Mouse (Mus musculus): ENCODE results near the gene Serpinb2. TPM values are rescaled to one million over a fixed set of nuclear protein-coding genes. Genes with fewer than 3 reads are reported as not detected.

Gene Serpinb2
- polyA plus RNA-seq, 1 experiment, result 0.64 TPM

DNA sequence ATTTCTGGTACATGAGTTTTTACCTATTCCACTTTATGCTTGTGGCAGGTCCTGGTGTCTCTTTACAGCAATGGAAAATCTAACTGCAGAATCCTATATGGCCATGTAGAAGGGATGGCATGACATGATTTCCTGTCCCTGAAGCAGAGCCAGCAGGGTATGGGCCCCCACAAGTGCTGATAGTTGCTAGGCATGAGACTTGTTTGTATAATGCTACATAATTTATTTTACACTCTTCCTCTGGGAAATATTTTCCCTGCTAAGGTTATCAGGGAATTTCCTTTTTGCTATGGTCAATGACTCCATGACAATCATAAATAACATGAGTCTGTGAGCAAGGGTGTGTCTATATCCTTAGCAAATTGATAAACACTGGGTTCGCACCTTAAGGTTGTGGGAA lies 66.3 kb downstream of the Serpinb2 start:
- H3K4me3 ChIP-seq (ENCODE audit: extremely low read depth, insufficient read depth, insufficient read length), result no peak overlapping the region
- 86% methylated on average over 1 of the region's 1 CpGs for WGBS
- no peak overlapping the region for H3K27ac ChIP-seq (ENCODE audit: insufficient read depth, low read length)
- DNase-seq (ENCODE audit: low read depth in 1 of 2, low spot score in 2 of 2), result no peak
- TF ChIP-seq POLR2A (IDR thresholded peaks at IDR 0.05; ENCODE audit: low read depth, low read length) (no peak), CTCF (IDR thresholded peaks at IDR 0.05; ENCODE audit: extremely low read depth, insufficient read depth, insufficient read length, insufficient replicate concordance) (no peak)
- no peaks in the 10 kb centered on the region for H3K27me3 ChIP-seq (ENCODE audit: control insufficient read depth, insufficient read depth, low read length)
- no peaks in the 10 kb centered on the region for H3K36me3 ChIP-seq (ENCODE audit: control insufficient read depth, insufficient read depth, low read length)
- no peaks in the 10 kb centered on the region for H3K4me1 ChIP-seq (ENCODE audit: control insufficient read depth, insufficient read depth, insufficient read length)

GRCm38 (mm10) chr1:107581220-107581619 lies 70.0 kb downstream of the Serpinb2 start:
- DNase-seq (ENCODE audit: low read depth in 1 of 2, low spot score in 2 of 2), result no peak
- Histone ChIP-seq H3K4me1 (ENCODE audit: control insufficient read depth, insufficient read depth, insufficient read length) (no peaks in the 10 kb centered on the region; the same call in 1 of the 2 replicates), H3K36me3 (ENCODE audit: control insufficient read depth, insufficient read depth, low read length) (no peaks in the 10 kb centered on the region), H3K27ac (ENCODE audit: insufficient read depth, low read length) (no peak overlapping the region), H3K27me3 (ENCODE audit: control insufficient read depth, insufficient read depth, low read length) (no peaks in the 10 kb centered on the region), H3K4me3 (ENCODE audit: extremely low read depth, insufficient read depth, insufficient read length) (no peak overlapping the region)
- 25% methylated on average over 1 of the region's 1 CpGs for WGBS
- TF ChIP-seq CTCF (IDR thresholded peaks at IDR 0.05; ENCODE audit: extremely low read depth, insufficient read depth, insufficient read length, insufficient replicate concordance) (no peak), POLR2A (IDR thresholded peaks at IDR 0.05; ENCODE audit: low read depth, low read length) (no peak)

- Histone ChIP-seq H3K4me1 (ENCODE audit: control insufficient read depth, insufficient read depth, insufficient read length) (no peaks in the 10 kb centered on the region; the same call in 1 of the 2 replicates), H3K27me3 (ENCODE audit: control insufficient read depth, insufficient read depth, low read length) (no peaks in the 10 kb centered on the region), H3K27ac (ENCODE audit: insufficient read depth, low read length) (no peak overlapping the region), H3K4me3 (ENCODE audit: extremely low read depth, insufficient read depth, insufficient read length) (no peak overlapping the region), H3K36me3 (ENCODE audit: control insufficient read depth, insufficient read depth, low read length) (no peaks in the 10 kb centered on the region)
- DNase-seq (ENCODE audit: low read depth in 1 of 2, low spot score in 2 of 2), result no peak
- no peak for TF ChIP-seq CTCF (IDR thresholded peaks at IDR 0.05; ENCODE audit: extremely low read depth, insufficient read depth, insufficient read length, insufficient replicate concordance)
- no peak for TF ChIP-seq POLR2A (IDR thresholded peaks at IDR 0.05; ENCODE audit: low read depth, low read length)
Measured at GRCm38 (mm10) chr1:107582900-107583299, 71.7 kb downstream of the Serpinb2 start.

DNA sequence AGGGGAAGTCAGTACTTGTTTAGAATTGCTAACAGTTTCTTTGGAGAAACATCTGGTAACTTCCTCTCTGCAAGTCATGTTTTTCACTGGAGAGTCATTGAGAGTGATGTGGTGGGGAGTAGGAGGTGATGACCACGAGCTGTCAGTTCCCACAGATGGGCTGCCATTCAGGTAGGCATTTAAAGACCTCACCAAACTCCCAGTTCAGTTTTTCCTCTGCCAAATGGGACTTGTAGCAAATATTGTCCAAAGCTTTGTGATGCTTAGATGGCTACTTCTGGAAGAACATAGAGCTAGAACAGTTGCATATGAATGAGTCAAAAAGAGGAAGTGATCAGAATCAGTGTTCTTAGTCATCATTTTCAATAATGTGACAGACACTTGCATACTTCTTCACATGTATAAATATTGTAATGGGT lies 72.7 kb downstream of the Serpinb2 start:
- Histone ChIP-seq H3K4me3 (ENCODE audit: extremely low read depth, insufficient read depth, insufficient read length) (no peak overlapping the region), H3K27me3 (ENCODE audit: control insufficient read depth, insufficient read depth, low read length) (no peaks in the 10 kb centered on the region), H3K27ac (ENCODE audit: insufficient read depth, low read length) (no peak overlapping the region), H3K36me3 (ENCODE audit: control insufficient read depth, insufficient read depth, low read length) (no peaks in the 10 kb centered on the region), H3K4me1 (ENCODE audit: control insufficient read depth, insufficient read depth, insufficient read length) (no peaks in the 10 kb centered on the region; the same call in 1 of the 2 replicates)
- DNase-seq (ENCODE audit: low read depth in 1 of 2, low spot score in 2 of 2), result no peak
- TF ChIP-seq POLR2A (IDR thresholded peaks at IDR 0.05; ENCODE audit: low read depth, low read length), result no peak
- TF ChIP-seq CTCF (IDR thresholded peaks at IDR 0.05; ENCODE audit: extremely low read depth, insufficient read depth, insufficient read length, insufficient replicate concordance), result no peak
- 3% methylated on average over 1 of the region's 1 CpGs for WGBS

GRCm38 (mm10) chr1:107584932-107585331 lies 73.7 kb downstream of the Serpinb2 start:
- no peaks in the 10 kb centered on the region; the same call in 1 of the 2 replicates for H3K4me1 ChIP-seq (ENCODE audit: control insufficient read depth, insufficient read depth, insufficient read length)
- no peak overlapping the region for H3K4me3 ChIP-seq (ENCODE audit: extremely low read depth, insufficient read depth, insufficient read length)
- no peak for DNase-seq (ENCODE audit: low read depth in 1 of 2, low spot score in 2 of 2)
- WGBS, result 85% methylated on average over 3 of the region's 3 CpGs
- TF ChIP-seq POLR2A (IDR thresholded peaks at IDR 0.05; ENCODE audit: low read depth, low read length), result no peak
- no peak for TF ChIP-seq CTCF (IDR thresholded peaks at IDR 0.05; ENCODE audit: extremely low read depth, insufficient read depth, insufficient read length, insufficient replicate concordance)
- no peak overlapping the region for H3K27ac ChIP-seq (ENCODE audit: insufficient read depth, low read length)
- no peaks in the 10 kb centered on the region for H3K27me3 ChIP-seq (ENCODE audit: control insufficient read depth, insufficient read depth, low read length)
- H3K36me3 ChIP-seq (ENCODE audit: control insufficient read depth, insufficient read depth, low read length), result no peaks in the 10 kb centered on the region

Other genes starting within 250 kb of the Serpinb2 start
- gene Serpinb3b, start 233.1 kb upstream of the Serpinb2 start, polyA plus RNA-seq (2012; rRNA removed), result not detected in 2 replicates
- not detected in 2 replicates for gene Serpinb3c, start 233.1 kb upstream of the Serpinb2 start, polyA plus RNA-seq (2012; rRNA removed)
- not detected in 2 replicates for gene Serpinb11, start 150.2 kb upstream of the Serpinb2 start, polyA plus RNA-seq (2012; rRNA removed)
- 0.07 and 0.15 TPM in 2 replicates for gene Serpinb7, start 111.8 kb upstream of the Serpinb2 start, polyA plus RNA-seq (2012; rRNA removed)
- 0.68 and 2.0 TPM in 2 replicates for gene Serpinb8, start 78.6 kb downstream of the Serpinb2 start, polyA plus RNA-seq (2012; rRNA removed)